Mouse (Mus musculus) erythroblast, embryonic 14.5 days (primary cell): ENCODE measurements around the gene Foxf1.

ENCODE experiments used
- GATA1 ChIP-seq: IDR thresholded peaks from 2 replicates; pipeline ENCODE4 v1.6.1; 2012; ENCODE audit warnings: low read length, inconsistent platforms, mixed read lengths
- TAL1 ChIP-seq: IDR thresholded peaks from 3 replicates; pipeline ENCODE4 v1.6.1; 2012; ENCODE audit warnings: low read length, inconsistent platforms, mixed read lengths

- TF ChIP-seq GATA1 = no peak
- TF ChIP-seq TAL1 = no peak
Measured at GRCm38 (mm10) chr8:121043719-121044440, 40.3 kb upstream of the Foxf1 start.
